Mouse (Mus musculus) kidney, embryonic 16.5 days (tissue): ENCODE data around the gene Dlgap5. TPM values are rescaled to one million over a fixed set of nuclear protein-coding genes. Genes with fewer than 3 reads are reported as not detected.
A peak's percentile ranks its signal among the peaks of the same experiment; 100 is the strongest.
"Not testable (repeated sequence)": the region's sequence is repeated elsewhere in the genome, so short reads cannot be mapped to it uniquely, and the experiment has no call there.

ENCODE experiments used
- ATAC-seq: fragments of 200-750 bp; cut with Nextera tagmentation; 2 replicates; pipeline ENCODE4 v1.8.0; 2017; ENCODE audit warnings: moderate TSS enrichment; ENCODE audit not compliant: low FRiP score, low TSS enrichment
- H3K27ac ChIP-seq: fragments of 300-500 bp; sonication (generic); 2 replicates; pipeline ENCODE4 v1.5.1; 2014; ENCODE audit warnings: low read length
- H3K27me3 ChIP-seq: fragments of 300-500 bp; sonication (generic); 2 replicates; pipeline ENCODE4 v1.6.1; 2014; ENCODE audit warnings: low read length, control low read depth, mixed read lengths; ENCODE audit not compliant: insufficient read depth
- H3K36me3 ChIP-seq: fragments of 300-500 bp; sonication (generic); 2 replicates; pipeline ENCODE4 v1.6.1; 2014; ENCODE audit warnings: low read length, control low read depth, mixed read lengths; ENCODE audit not compliant: insufficient read depth
- H3K4me1 ChIP-seq: fragments of 300-500 bp; sonication (generic); 2 replicates; pipeline ENCODE4 v1.6.1; 2014; ENCODE audit warnings: low read length, control low read depth, mixed read lengths; ENCODE audit not compliant: insufficient read depth
- H3K4me2 ChIP-seq: fragments of 300-500 bp; sonication (generic); replicated peaks from 2 replicates; pipeline ENCODE4 v1.6.1; 2014; ENCODE audit warnings: low read depth, low read length
- H3K4me3 ChIP-seq: fragments of 300-500 bp; sonication (generic); 2 replicates; pipeline ENCODE4 v1.5.1; 2014; ENCODE audit warnings: mild to moderate bottlenecking, low read length
- H3K9ac ChIP-seq: fragments of 300-500 bp; sonication (generic); replicated peaks from 2 replicates; pipeline ENCODE4 v1.6.1; 2014; ENCODE audit warnings: low read length
- H3K9me3 ChIP-seq: fragments of 300-500 bp; sonication (generic); 2 replicates; pipeline ENCODE4 v1.6.1; 2016; ENCODE audit warnings: low read length, control low read depth
- WGBS: fragments of 180-500 bp; shearing (Covaris S2); extraction: QIAGEN DNeasy Blood & Tissue Kit; methylation state at CpG from one replicate; pipeline ENCODE4 v1.1.7; 2014; 5-methylcytosine and 5-hydroxymethylcytosine counted together
- polyA plus RNA-seq: library from polyadenylated mRNA; unstranded; fragments of >200 nt; fragmentation: Nextera tagmentation; extraction: Ambion mirVana; gene quantifications from 2 replicates; pipeline ENCODE4 v1.2.1, GENCODE M21; 2015

Dlgap5 gene
- 48.4 and 53.7 TPM in 2 replicates for polyA plus RNA-seq

DNA sequence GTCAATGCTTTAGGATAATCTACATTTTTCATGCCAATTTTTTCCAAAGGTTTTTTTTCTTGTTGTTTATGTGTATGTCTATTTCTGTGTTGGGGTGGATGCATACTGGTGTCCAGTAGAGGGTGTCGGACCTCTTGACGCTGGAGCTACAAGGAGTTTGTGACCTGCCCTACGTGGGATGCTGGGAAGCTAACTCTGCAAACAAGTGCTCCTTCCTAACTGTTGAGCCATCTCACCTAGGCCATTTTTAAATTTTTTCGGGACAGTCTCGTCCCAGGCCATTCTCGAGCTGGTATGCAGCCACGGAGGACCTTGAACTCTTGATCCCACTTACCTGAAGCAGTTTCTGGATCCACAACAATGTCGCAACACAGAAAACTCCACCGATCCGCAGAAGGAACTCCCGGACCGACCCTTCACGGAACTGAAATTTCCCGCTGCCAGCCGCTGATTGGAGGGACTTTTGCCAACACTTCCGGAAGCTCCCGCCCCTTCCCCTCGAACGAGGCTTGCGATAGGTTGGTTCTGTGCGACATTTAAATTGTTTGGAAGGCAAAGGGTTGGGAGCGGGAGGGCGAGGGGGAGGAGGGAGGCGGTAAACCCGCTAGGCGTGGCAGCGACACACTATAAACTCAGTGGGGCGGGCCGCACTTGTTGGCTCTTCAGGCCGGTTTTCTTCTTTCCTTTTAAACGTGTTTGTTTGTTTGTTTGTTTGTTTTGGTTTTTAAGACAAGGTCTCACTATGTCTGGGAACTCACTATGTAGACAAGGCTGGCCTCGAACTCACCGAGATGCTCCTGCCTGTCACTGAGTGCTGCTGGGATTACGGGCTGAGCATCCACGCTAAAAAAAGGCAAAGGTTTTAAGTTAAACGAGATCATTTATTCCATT, at the start of gene Dlgap5:
Gene Dlgap5 (minus strand): TSS at position 633 of the 891 bp plus-strand sequence.
- ATAC-seq = peak; percentile 96
- Histone ChIP-seq H3K9ac (peak within 1 kb of the TSS; percentile 71), H3K27ac (peak within 1 kb of the TSS; percentile 75), H3K4me3 (peak within 1 kb of the TSS; percentile 67), H3K27me3 (no peaks in the 10 kb centered on the region), H3K36me3 (peaks cover 21% of the 10 kb centered on the region), H3K9me3 (no peaks in the 10 kb centered on the region), H3K4me2 (peak within 1 kb of the TSS; percentile 68), H3K4me1 (peaks cover 14% of the 10 kb centered on the region)
- under 1% methylated on average over 36 of the region's 36 CpGs for WGBS

DNA sequence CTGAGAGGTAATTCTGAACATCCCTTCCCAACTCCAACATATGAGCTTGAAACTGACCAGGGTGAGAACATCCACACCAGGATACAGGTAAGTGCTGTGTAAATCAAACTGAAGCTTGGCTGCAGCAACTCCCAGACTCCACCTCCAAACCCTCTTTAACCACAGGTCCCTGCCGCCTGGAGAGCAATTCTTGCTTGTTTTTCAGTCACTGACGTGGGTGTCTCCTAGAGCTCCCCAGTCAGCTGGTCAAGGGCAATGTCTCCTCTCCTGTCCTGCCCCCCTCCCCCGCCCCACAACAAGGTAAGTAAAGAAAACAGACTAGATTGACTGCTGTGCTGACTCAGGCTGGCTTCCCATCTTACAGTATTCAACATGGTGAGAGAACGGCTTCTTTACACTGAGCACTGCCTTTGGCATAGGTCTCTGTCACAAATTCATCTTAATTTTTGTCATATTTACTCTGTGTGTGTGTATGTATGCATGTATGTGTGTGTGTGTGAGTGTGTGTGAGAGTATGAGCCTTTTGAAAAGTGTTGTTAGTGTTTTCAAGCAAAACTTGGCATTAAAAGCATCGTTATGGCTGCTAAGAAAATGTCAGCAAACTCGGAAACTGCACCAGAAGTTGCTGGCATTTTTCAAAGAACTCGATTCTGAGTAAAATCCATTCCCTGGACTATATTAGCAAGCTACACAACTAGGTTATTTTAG, 47.4 kb upstream of the Dlgap5 start:
- Histone ChIP-seq H3K9me3 (no peaks in the 10 kb centered on the region), H3K4me3 (no peak overlapping the region), H3K4me1 (no peaks in the 10 kb centered on the region), H3K36me3 (no peaks in the 10 kb centered on the region), H3K9ac (no peak overlapping the region), H3K27ac (no peak overlapping the region), H3K27me3 (no peaks in the 10 kb centered on the region), H3K4me2 (no peak overlapping the region)
- 46% methylated on average over 7 of the region's 7 CpGs for WGBS
- no peak for ATAC-seq

GRCm38 (mm10) chr14:47464426-47464825, 46.2 kb upstream of the Dlgap5 start:
- H3K9ac ChIP-seq = no peak overlapping the region
- no peaks in the 10 kb centered on the region for H3K27me3 ChIP-seq
- WGBS = 75% methylated on average over 10 of the region's 10 CpGs
- no peak overlapping the region for H3K4me3 ChIP-seq
- no peak overlapping the region for H3K27ac ChIP-seq
- no peak overlapping the region for H3K4me2 ChIP-seq
- no peaks in the 10 kb centered on the region for H3K36me3 ChIP-seq
- no peak for ATAC-seq
- H3K4me1 ChIP-seq = no peaks in the 10 kb centered on the region
- H3K9me3 ChIP-seq = no peaks in the 10 kb centered on the region

DNA sequence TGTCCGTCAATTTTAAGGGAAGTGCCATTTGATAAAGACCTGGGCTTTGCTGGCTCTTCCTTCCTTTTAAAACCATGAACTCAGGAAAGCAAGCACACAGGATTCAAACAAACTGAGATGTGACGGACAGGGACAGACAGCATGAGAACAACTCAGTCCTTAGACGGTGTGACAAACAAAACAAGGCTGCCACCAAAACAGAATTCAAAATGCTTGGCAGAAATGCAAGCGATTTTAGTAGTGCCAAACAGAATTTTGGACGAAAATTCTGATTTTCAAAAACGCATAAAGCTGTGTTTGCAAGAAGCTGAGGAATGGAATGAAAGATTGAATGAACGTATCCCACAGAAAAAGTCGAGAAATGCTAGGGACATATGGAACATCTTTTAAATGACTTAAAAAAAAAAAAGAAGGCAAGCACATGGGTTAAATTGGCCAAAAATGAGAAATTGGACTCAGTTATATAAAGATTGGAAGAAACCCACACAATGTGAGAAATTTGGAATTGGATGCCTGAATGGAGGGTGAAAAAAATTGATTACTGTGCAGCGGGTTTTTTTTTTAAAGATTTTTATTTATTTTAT, 44.8 kb upstream of the Dlgap5 start:
- Histone ChIP-seq H3K36me3 (no peaks in the 10 kb centered on the region), H3K4me1 (no peaks in the 10 kb centered on the region), H3K9me3 (no peaks in the 10 kb centered on the region), H3K9ac (no peak overlapping the region), H3K4me2 (no peak overlapping the region), H3K27ac (no peak overlapping the region), H3K4me3 (no peak overlapping the region), H3K27me3 (no peaks in the 10 kb centered on the region)
- no peak for ATAC-seq
- WGBS = 83% methylated on average over 9 of the region's 9 CpGs

GRCm38 (mm10) chr14:47462453-47462852, 44.2 kb upstream of the Dlgap5 start:
- H3K9ac ChIP-seq = no peak overlapping the region
- H3K4me2 ChIP-seq = no peak overlapping the region
- no peaks in the 10 kb centered on the region for H3K27me3 ChIP-seq
- H3K9me3 ChIP-seq = no peaks in the 10 kb centered on the region
- H3K36me3 ChIP-seq = no peaks in the 10 kb centered on the region
- no peak overlapping the region for H3K4me3 ChIP-seq
- ATAC-seq = no peak
- H3K4me1 ChIP-seq = no peaks in the 10 kb centered on the region
- no peak overlapping the region for H3K27ac ChIP-seq
- WGBS = 86% methylated on average over 4 of the region's 4 CpGs

- Histone ChIP-seq H3K9me3 (no peaks in the 10 kb centered on the region), H3K4me2 (no peak overlapping the region), H3K9ac (no peak overlapping the region), H3K27me3 (no peaks in the 10 kb centered on the region), H3K27ac (no peak overlapping the region), H3K36me3 (no peaks in the 10 kb centered on the region), H3K4me1 (no peaks in the 10 kb centered on the region), H3K4me3 (no peak overlapping the region)
- no peak for ATAC-seq
- WGBS = 88% methylated on average over 8 of the region's 8 CpGs
These were observed 43.8 kb upstream of the Dlgap5 start for GRCm38 (mm10) chr14:47461997-47462396.

GRCm38 (mm10) chr14:47459556-47459955, 41.3 kb upstream of the Dlgap5 start:
- no peak overlapping the region for H3K9ac ChIP-seq
- ATAC-seq = no peak
- H3K27ac ChIP-seq = no peak overlapping the region
- no peaks in the 10 kb centered on the region for H3K36me3 ChIP-seq
- H3K4me2 ChIP-seq = no peak overlapping the region
- no peaks in the 10 kb centered on the region for H3K9me3 ChIP-seq
- WGBS = 58% methylated on average over 4 of the region's 4 CpGs
- no peaks in the 10 kb centered on the region for H3K27me3 ChIP-seq
- H3K4me1 ChIP-seq = no peaks in the 10 kb centered on the region
- H3K4me3 ChIP-seq = no peak overlapping the region

GRCm38 (mm10) chr14:47450121-47450520, 31.9 kb upstream of the Dlgap5 start, which contains the start of gene Fbxo34:
Gene Fbxo34 (plus strand): TSS chr14:47450421.
- H3K4me1 ChIP-seq, H3K27me3 ChIP-seq, H3K36me3 ChIP-seq, H3K27ac ChIP-seq, H3K4me3 ChIP-seq, ATAC-seq, H3K4me2 ChIP-seq, H3K9ac ChIP-seq, H3K9me3 ChIP-seq: not testable (repeated sequence)
- 90% methylated on average over 2 of the region's 5 CpGs for WGBS

GRCm38 (mm10) chr14:47445331-47446095, 27.3 kb upstream of the Dlgap5 start:
- no peak for ATAC-seq
- Histone ChIP-seq H3K36me3 (no peaks in the 10 kb centered on the region), H3K9me3 (no peaks in the 10 kb centered on the region), H3K4me3 (no peak overlapping the region), H3K9ac (no peak overlapping the region), H3K4me1 (no peaks in the 10 kb centered on the region), H3K4me2 (no peak overlapping the region), H3K27ac (no peak overlapping the region), H3K27me3 (no peaks in the 10 kb centered on the region)
- 63% methylated on average over 9 of the region's 9 CpGs for WGBS
